Mouse (Mus musculus): ENCODE data around the gene Elovl4. TPM values are rescaled to one million over a fixed set of nuclear protein-coding genes. Genes with fewer than 3 reads are reported as not detected.

Elovl4 gene
- total and polyA plus RNA-seq, 3 experiments, result not detected

GRCm38 (mm10) chr9:83761318-83761717, 44.8 kb downstream of the Elovl4 start:
- no peaks in the 10 kb centered on the region for H3K79me2 ChIP-seq (ENCODE audit: control insufficient read depth, insufficient read depth, low read length, poor library complexity)
- DNase-seq (ENCODE audit: low read depth, low spot score), result no peak
- H3K36me3 ChIP-seq (ENCODE audit: control insufficient read depth in 1 of 2, insufficient read depth in 2 of 2, low read length in 2 of 2), result no peaks in the 10 kb centered on the region
- H3K27me3 ChIP-seq (ENCODE audit: control insufficient read depth in 1 of 2, insufficient read depth in 2 of 2, low read length in 2 of 2), result no peaks in the 10 kb centered on the region
- TF ChIP-seq RAD21 (IDR thresholded peaks at IDR 0.05; ENCODE audit: low read depth, low read length), result no peak
- no peak for TF ChIP-seq MAFK (IDR thresholded peaks at IDR 0.05; ENCODE audit: borderline replicate concordance, low read depth, low read length)
- TF ChIP-seq EP300 (IDR thresholded peaks at IDR 0.05; ENCODE audit: low read depth in 1 of 2, low read length in 2 of 2), result no peak
- TF ChIP-seq CTCF (IDR thresholded peaks at IDR 0.05 in 2 of 3, conservative IDR thresholded peaks at IDR 0.05 in 1 of 3; ENCODE audit: control insufficient read depth in 1 of 3, insufficient read depth in 1 of 3, low read depth in 2 of 3, low read length in 3 of 3, poor library complexity in 1 of 3, severe bottlenecking in 1 of 3), result no peak
- no peak for TF ChIP-seq USF2 (IDR thresholded peaks at IDR 0.05; ENCODE audit: borderline replicate concordance in 1 of 2, insufficient read depth in 1 of 2, low read depth in 1 of 2, low read length in 2 of 2)
- TF ChIP-seq MAX (IDR thresholded peaks at IDR 0.05; ENCODE audit: low read length), result no peak
- TF ChIP-seq E2F4 (IDR thresholded peaks at IDR 0.05; ENCODE audit: borderline replicate concordance, low read depth, low read length), result no peak
- TF ChIP-seq UBTF (IDR thresholded peaks at IDR 0.05; ENCODE audit: borderline replicate concordance, insufficient read depth, low read depth, low read length), result no peak
- TF ChIP-seq KAT2A (conservative IDR thresholded peaks at IDR 0.05; ENCODE audit: low read depth, low read length), result no peak
- TF ChIP-seq BHLHE40 (IDR thresholded peaks at IDR 0.05; ENCODE audit: borderline replicate concordance, low read depth, low read length), result no peak
- TF ChIP-seq ZNF384 (IDR thresholded peaks at IDR 0.05; ENCODE audit: low read depth, low read length), result no peak
- no peak overlapping the region for H3K27ac ChIP-seq (ENCODE audit: control insufficient read depth, low read depth, low read length)
- no peak overlapping the region for H3K9ac ChIP-seq (ENCODE audit: control insufficient read depth, low read depth, low read length, poor library complexity, severe bottlenecking)
- H3K4me3 ChIP-seq (ENCODE audit: control insufficient read depth in 1 of 2, insufficient read depth in 1 of 2, low read depth in 2 of 2, low read length in 2 of 2), result no peak overlapping the region
- no peaks in the 10 kb centered on the region for H3K9me3 ChIP-seq (replicated peaks; ENCODE audit: insufficient read depth, low read length)
- H3K4me1 ChIP-seq (ENCODE audit: control insufficient read depth in 1 of 2, insufficient read depth in 2 of 2, low read length in 2 of 2), result no peaks in the 10 kb centered on the region

- Histone ChIP-seq H3K79me2 (ENCODE audit: control insufficient read depth, insufficient read depth, low read length, poor library complexity) (no peaks in the 10 kb centered on the region), H3K27ac (ENCODE audit: control insufficient read depth, low read depth, low read length) (no peak overlapping the region), H3K4me1 (ENCODE audit: control insufficient read depth in 1 of 2, insufficient read depth in 2 of 2, low read length in 2 of 2) (no peaks in the 10 kb centered on the region), H3K27me3 (ENCODE audit: control insufficient read depth in 1 of 2, insufficient read depth in 2 of 2, low read length in 2 of 2) (no peaks in the 10 kb centered on the region), H3K9me3 (replicated peaks; ENCODE audit: insufficient read depth, low read length) (no peaks in the 10 kb centered on the region), H3K9ac (ENCODE audit: control insufficient read depth, low read depth, low read length, poor library complexity, severe bottlenecking) (no peak overlapping the region), H3K36me3 (ENCODE audit: control insufficient read depth in 1 of 2, insufficient read depth in 2 of 2, low read length in 2 of 2) (no peaks in the 10 kb centered on the region), H3K4me3 (ENCODE audit: control insufficient read depth in 1 of 2, insufficient read depth in 1 of 2, low read depth in 2 of 2, low read length in 2 of 2) (no peak overlapping the region)
- DNase-seq (ENCODE audit: low read depth, low spot score), result no peak
- TF ChIP-seq E2F4 (IDR thresholded peaks at IDR 0.05; ENCODE audit: borderline replicate concordance, low read depth, low read length) (no peak), TBP (IDR thresholded peaks at IDR 0.05; ENCODE audit: low read depth, low read length) (no peak), EP300 (IDR thresholded peaks at IDR 0.05; ENCODE audit: low read depth in 1 of 2, low read length in 2 of 2) (no peak), ELF1 (IDR thresholded peaks at IDR 0.05; ENCODE audit: low read depth, low read length) (no peak)
These were observed 74.2 kb downstream of the Elovl4 start for GRCm38 (mm10) chr9:83731877-83732276.

DNA sequence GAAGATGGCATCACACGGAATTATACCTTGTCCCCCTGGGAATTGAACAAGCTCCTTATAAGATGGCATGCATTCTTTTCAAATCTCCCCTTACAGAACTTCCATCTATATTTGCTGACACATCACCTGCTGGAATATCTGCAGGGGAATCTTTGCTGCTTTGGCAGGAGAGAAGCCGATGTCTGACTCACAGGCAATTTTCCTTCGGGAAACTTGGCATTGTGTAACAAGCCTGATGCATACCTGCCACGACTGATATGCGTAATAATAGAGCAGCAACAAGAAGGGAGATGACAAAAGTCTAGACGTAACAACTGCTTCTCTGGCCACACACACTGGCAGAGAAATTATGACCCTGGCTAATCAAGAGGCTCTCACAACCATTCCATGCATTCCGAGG, 75.2 kb downstream of the Elovl4 start:
- H3K4me1 ChIP-seq (ENCODE audit: control insufficient read depth in 1 of 2, insufficient read depth in 2 of 2, low read length in 2 of 2), result no peaks in the 10 kb centered on the region

More for the DNA sequence above, 75.2 kb downstream of the Elovl4 start:
- Histone ChIP-seq H3K27me3 (ENCODE audit: control insufficient read depth in 1 of 2, insufficient read depth in 2 of 2, low read length in 2 of 2) (no peaks in the 10 kb centered on the region), H3K79me2 (ENCODE audit: control insufficient read depth, insufficient read depth, low read length, poor library complexity) (no peaks in the 10 kb centered on the region), H3K9me3 (replicated peaks; ENCODE audit: insufficient read depth, low read length) (no peaks in the 10 kb centered on the region), H3K4me3 (ENCODE audit: control insufficient read depth in 1 of 2, insufficient read depth in 1 of 2, low read depth in 2 of 2, low read length in 2 of 2) (no peak overlapping the region), H3K36me3 (ENCODE audit: control insufficient read depth in 1 of 2, insufficient read depth in 2 of 2, low read length in 2 of 2) (no peaks in the 10 kb centered on the region), H3K9ac (ENCODE audit: control insufficient read depth, low read depth, low read length, poor library complexity, severe bottlenecking) (no peak overlapping the region), H3K27ac (ENCODE audit: control insufficient read depth, low read depth, low read length) (no peak overlapping the region)
- TF ChIP-seq BHLHE40 (IDR thresholded peaks at IDR 0.05; ENCODE audit: borderline replicate concordance, low read depth, low read length), result no peak
- TF ChIP-seq E2F4 (IDR thresholded peaks at IDR 0.05; ENCODE audit: borderline replicate concordance, low read depth, low read length), result no peak
- no peak for TF ChIP-seq SIN3A (IDR thresholded peaks at IDR 0.05; ENCODE audit: low read length)
- DNase-seq (ENCODE audit: low read depth, low spot score), result no peak

Other genes with a start within 250 kb of the Elovl4 start
- gene Ttk, start 28.4 kb upstream of the Elovl4 start, total RNA-seq (2012; rRNA removed), result 18.5 and 20.5 TPM in 2 replicates
- gene Ttk, start 28.4 kb upstream of the Elovl4 start, polyA plus RNA-seq (2012; ENCODE audit: insufficient read depth in 1 of 2, insufficient read length in 2 of 2, low read depth in 1 of 2, low replicate concordance in 2 of 2, missing spikeins in 1 of 2), result 10 to 100 TPM in 1 of 2 experiments, not detected in 1; 16.0 TPM
- gene Bckdhb, start 118.9 kb upstream of the Elovl4 start, total RNA-seq (2012; rRNA removed), result 15.9 and 18.2 TPM in 2 replicates
- gene Bckdhb, start 118.9 kb upstream of the Elovl4 start, polyA plus RNA-seq (2012; ENCODE audit: insufficient read depth in 1 of 2, insufficient read length in 2 of 2, low read depth in 1 of 2, low replicate concordance in 2 of 2, missing spikeins in 1 of 2), result 10 to 100 TPM in 1 of 2 experiments, not detected in 1; 26.6 TPM